Mouse (Mus musculus) hindbrain, embryonic 11.5 days (tissue): ENCODE measurements around the gene Prkacb. TPM values are rescaled to one million over a fixed set of nuclear protein-coding genes. Genes with fewer than 3 reads are reported as not detected.

ENCODE experiments used
- ATAC-seq: fragments of 200-750 bp; cut with Nextera tagmentation; 2 replicates; pipeline ENCODE4 v1.8.0; 2017; ENCODE audit warnings: mild to moderate bottlenecking, moderate TSS enrichment, moderate library complexity; ENCODE audit not compliant: low FRiP score
- DNase-seq: peaks from one replicate; pipeline ENCODE4 v3.0.0-alpha.2; 2015; ENCODE audit warnings: low spot score
- H3K27ac ChIP-seq: fragments of 300-500 bp; sonication (generic); 2 replicates; pipeline ENCODE4 v1.5.1; 2014; ENCODE audit warnings: mild to moderate bottlenecking, low read depth, low read length
- H3K27me3 ChIP-seq: fragments of 300-500 bp; sonication (generic); 2 replicates; pipeline ENCODE4 v1.6.1; 2014; ENCODE audit warnings: mild to moderate bottlenecking, low read length, moderate library complexity, mixed read lengths; ENCODE audit not compliant: control insufficient read depth, insufficient read depth
- H3K36me3 ChIP-seq: fragments of 300-500 bp; sonication (generic); 2 replicates; pipeline ENCODE4 v1.6.1; 2014; ENCODE audit warnings: mild to moderate bottlenecking, low read length, moderate library complexity, mixed read lengths; ENCODE audit not compliant: control insufficient read depth, insufficient read depth
- H3K4me1 ChIP-seq: fragments of 300-500 bp; sonication (generic); replicated peaks from 2 replicates; pipeline ENCODE4 v1.6.1; 2014; ENCODE audit warnings: low read length, mixed read lengths; ENCODE audit not compliant: control insufficient read depth, insufficient read depth
- H3K4me2 ChIP-seq: fragments of 300-500 bp; sonication (generic); replicated peaks from 2 replicates; pipeline ENCODE4 v1.6.1; 2014; ENCODE audit warnings: mild to moderate bottlenecking, low read depth, low read length
- H3K4me3 ChIP-seq: fragments of 300-500 bp; sonication (generic); 2 replicates; pipeline ENCODE4 v1.5.1; 2014; ENCODE audit warnings: low read depth, low read length
- H3K9ac ChIP-seq: fragments of 300-500 bp; sonication (generic); 2 replicates; pipeline ENCODE4 v1.6.1; 2014; ENCODE audit warnings: low read depth, low read length
- H3K9me3 ChIP-seq: fragments of 300-500 bp; sonication (generic); 2 replicates; pipeline ENCODE4 v1.6.1; 2016; ENCODE audit warnings: low read length; ENCODE audit not compliant: control insufficient read depth
- WGBS: fragments of 180-500 bp; shearing (Covaris S2); extraction: QIAGEN DNeasy Blood & Tissue Kit; methylation state at CpG from one replicate; pipeline ENCODE4 v1.1.7; 2014; 5-methylcytosine and 5-hydroxymethylcytosine counted together
- polyA plus RNA-seq: library from polyadenylated mRNA; unstranded; fragments of >200 nt; fragmentation: Nextera tagmentation; extraction: Ambion mirVana; gene quantifications from 2 replicates; pipeline ENCODE4 v1.2.1, GENCODE M21; 2014

Prkacb gene
- 64.8 and 70.8 TPM in 2 replicates for polyA plus RNA-seq

DNA sequence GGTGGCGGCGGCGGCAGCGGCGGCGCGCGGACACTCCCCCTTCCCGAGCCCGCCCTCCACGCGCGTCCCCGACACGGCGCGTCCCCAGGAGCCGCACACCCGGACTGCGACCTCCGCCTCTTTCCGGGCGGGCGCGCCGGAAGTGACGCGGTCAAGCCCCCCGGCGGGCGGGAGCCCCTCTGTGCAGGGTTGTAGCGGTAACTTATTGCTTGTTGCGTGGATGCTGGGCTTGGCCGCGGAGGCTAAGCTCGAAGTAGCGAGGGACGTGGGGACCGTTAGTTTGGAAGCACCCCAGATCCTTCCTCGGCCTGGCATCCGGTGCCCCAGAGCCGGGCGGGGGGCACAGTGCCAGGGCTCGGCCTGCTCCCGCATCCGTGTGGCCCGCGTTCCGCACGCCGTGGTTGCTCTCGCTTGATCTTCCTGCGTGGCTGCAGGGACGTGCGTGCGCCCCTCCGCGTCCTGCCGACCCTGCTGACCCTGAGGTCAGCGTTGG is at the start of gene Prkacb:
Gene Prkacb, minus strand, starts transcription at position 90 of the 493 bp plus-strand sequence.
- ATAC-seq (peak; percentile 99), DNase-seq (peak; percentile 92)
- no peaks in the 10 kb centered on the region for H3K4me1 ChIP-seq
- H3K9me3 ChIP-seq: no peaks in the 10 kb centered on the region
- H3K4me3 ChIP-seq: peak within 1 kb of the TSS; percentile 96
- H3K27ac ChIP-seq: peak within 1 kb of the TSS; percentile 87
- no peaks in the 10 kb centered on the region for H3K36me3 ChIP-seq
- H3K4me2 ChIP-seq: peak within 1 kb of the TSS; percentile 76
- no peaks in the 10 kb centered on the region for H3K27me3 ChIP-seq
- under 1% methylated on average over 47 of the region's 60 CpGs for WGBS
- peak within 1 kb of the TSS; percentile 96 for H3K9ac ChIP-seq

DNA sequence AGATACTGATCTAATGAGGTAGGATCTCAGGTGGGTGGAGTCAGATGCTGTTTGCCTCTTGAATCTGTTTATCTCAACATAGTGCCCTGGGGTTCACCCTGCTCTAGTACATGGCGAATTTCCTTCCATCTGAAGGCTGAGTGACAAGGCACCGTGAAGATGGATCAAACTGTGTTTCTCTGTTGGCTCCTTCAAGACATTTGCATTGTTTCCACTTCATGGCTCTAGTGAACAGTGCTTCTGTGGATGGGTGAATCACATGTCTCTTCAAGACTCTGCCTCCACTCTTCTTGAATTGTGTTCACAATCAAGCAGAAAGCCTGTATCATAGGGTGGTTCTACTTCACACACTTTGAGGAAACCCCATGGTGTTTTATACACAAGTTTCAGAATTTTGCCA is 47.5 kb upstream of the Prkacb start:
- 85% methylated on average over 2 of the region's 2 CpGs for WGBS
- H3K27ac ChIP-seq: no peak overlapping the region
- no peak overlapping the region for H3K9ac ChIP-seq
- no peak for ATAC-seq
- H3K4me3 ChIP-seq: no peak overlapping the region
- H3K9me3 ChIP-seq: no peaks in the 10 kb centered on the region
- no peaks in the 10 kb centered on the region for H3K36me3 ChIP-seq
- no peaks in the 10 kb centered on the region for H3K27me3 ChIP-seq
- no peak for DNase-seq
- H3K4me1 ChIP-seq: no peaks in the 10 kb centered on the region
- H3K4me2 ChIP-seq: no peak overlapping the region

DNA sequence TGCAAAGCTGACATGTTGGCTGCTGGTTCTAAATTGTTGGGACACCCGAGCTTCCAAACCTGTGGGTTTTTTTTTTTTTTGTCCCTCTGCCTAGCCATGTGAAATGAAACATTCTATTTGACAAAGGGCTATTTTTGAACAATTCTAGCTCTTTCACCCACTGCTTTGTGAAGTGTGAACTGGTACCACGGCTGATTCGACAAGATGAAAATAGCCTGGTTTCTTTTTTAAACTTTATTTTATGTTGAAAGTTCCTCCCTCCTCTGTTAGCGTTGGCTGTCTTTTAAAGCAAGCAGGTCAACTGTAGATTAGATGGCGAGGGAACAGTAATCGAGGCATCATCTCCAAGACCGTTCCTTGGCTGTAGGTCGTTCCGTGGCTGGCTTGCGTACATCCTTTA is 44.6 kb upstream of the Prkacb start:
- H3K4me1 ChIP-seq: no peaks in the 10 kb centered on the region
- no peak overlapping the region for H3K27ac ChIP-seq
- H3K9ac ChIP-seq: no peak overlapping the region
- DNase-seq (no peak), ATAC-seq (no peak)
- 79% methylated on average over 10 of the region's 10 CpGs for WGBS
- no peaks in the 10 kb centered on the region for H3K27me3 ChIP-seq
- no peaks in the 10 kb centered on the region for H3K36me3 ChIP-seq
- no peak overlapping the region for H3K4me2 ChIP-seq
- no peak overlapping the region for H3K4me3 ChIP-seq
- H3K9me3 ChIP-seq: no peaks in the 10 kb centered on the region

DNA sequence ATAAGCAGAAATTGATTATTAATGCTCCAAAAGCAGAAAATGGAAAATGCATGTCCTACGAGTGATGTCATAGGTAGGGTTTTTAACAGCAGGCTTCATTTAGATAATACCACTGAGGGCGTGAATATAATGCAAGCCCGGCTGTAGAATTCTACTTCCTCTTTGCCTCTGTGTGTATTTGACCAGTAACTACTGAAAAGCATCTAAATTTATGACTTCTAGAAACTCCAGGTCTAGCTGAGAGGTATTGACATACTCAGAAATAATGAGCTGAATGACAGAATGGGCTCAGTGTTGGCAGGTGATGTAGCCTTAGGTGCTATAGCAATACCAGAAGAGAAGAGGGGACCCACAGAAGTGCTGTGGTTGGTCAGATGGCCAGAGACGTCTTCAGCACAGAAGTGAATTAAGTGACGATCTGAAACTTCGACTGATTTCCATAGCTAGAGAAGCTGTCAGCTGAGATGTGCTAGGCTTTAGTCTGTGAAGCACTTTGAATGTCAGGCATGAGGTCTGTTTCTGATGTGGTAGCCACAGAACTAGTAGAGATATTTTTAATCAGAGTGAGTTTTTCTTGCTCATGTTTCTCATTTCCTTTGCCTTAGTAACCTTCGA is 41.8 kb upstream of the Prkacb start:
- no peaks in the 10 kb centered on the region for H3K9me3 ChIP-seq
- no peaks in the 10 kb centered on the region for H3K27me3 ChIP-seq
- H3K4me3 ChIP-seq: no peak overlapping the region
- 80% methylated on average over 7 of the region's 7 CpGs for WGBS
- H3K4me1 ChIP-seq: no peaks in the 10 kb centered on the region
- H3K9ac ChIP-seq: no peak overlapping the region
- no peak overlapping the region for H3K27ac ChIP-seq
- H3K36me3 ChIP-seq: no peaks in the 10 kb centered on the region
- DNase-seq: no peak
- no peak for ATAC-seq
- H3K4me2 ChIP-seq: no peak overlapping the region

DNA sequence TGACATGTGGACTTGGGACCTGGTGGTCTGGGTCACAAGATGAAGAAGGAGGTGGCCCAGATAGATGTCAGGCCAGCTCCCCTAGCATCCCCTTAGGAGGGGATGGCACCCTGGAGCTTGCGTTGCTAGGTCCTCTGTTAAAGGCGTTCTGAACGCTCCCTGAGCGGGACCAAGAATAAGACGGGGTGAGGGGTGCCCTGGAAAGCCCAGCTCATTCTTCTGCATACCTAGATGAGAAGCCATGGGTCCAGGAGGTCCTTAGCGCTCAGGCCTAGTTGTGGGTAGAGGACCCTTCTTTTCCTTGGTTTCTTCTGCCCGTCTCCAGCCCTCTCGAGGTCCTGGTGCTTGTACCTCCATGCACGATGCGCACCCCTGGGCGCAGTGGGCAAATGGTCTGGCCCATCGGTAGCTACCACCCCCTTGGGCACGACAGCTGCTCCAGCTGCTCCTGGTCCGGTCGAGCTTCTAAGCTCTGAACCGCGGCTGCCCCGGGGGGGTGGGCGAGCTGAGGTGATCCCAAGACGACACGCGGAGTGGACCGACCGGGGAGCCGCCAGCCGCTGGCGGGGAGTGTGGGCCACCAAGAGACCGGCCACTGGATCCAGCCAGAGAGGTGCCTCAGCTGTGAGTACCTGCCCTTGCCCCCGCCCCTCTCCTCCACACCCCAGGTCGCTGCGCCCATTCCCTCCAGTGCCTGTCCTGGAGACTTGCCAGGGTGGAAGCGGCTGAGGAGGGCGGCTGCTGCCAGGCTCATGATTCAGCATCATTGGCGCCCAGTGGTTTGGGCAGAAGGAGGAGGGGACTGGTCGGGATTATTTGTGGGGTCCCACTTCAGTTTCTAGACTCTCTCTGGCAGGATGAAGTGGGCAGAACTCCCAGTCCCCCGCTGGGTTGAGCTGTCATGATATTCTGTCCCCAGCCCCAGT is 39.4 kb upstream of the Prkacb start, which contains the start of gene Ttll7:
Gene Ttll7, plus strand, starts transcription at position 402 of the 926 bp plus-strand sequence.
- Histone ChIP-seq H3K4me3 (peak within 1 kb of the TSS; percentile 53), H3K9me3 (no peaks in the 10 kb centered on the region), H3K27ac (0 out of 2 replicates have a peak within 1 kb of the TSS, but pooled peaks have one; percentile 17), H3K9ac (peak within 1 kb of the TSS; percentile 62), H3K36me3 (no peaks in the 10 kb centered on the region), H3K4me2 (peak within 1 kb of the TSS; percentile 74), H3K4me1 (no peaks in the 10 kb centered on the region), H3K27me3 (no peaks in the 10 kb centered on the region)
- peak; percentile 90 for DNase-seq
- under 1% methylated on average over 36 of the region's 36 CpGs for WGBS
- ATAC-seq: peak; percentile 98

DNA sequence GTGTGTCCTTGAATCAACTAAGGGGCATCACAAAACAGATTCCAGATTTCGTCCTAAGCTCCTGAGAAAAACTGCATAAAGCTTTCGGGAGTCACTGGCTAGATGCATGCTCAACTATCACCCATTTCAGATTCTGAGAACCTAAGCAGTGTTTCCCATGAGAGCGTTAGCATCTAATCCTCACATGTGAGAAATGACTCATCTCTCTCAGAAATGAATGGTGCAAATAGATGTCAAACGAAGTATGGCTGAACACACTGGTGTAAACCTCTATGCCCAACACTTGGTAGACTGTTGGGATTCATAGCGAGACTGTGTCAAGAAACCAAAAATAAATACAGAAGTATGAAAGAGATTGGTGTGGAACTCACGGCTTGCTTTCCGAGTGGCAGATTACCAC is 36.6 kb upstream of the Prkacb start:
- 91% methylated on average over 7 of the region's 7 CpGs for WGBS
- DNase-seq (no peak), ATAC-seq (no peak)
- H3K9me3 ChIP-seq: no peaks in the 10 kb centered on the region
- H3K27me3 ChIP-seq: no peaks in the 10 kb centered on the region
- no peaks in the 10 kb centered on the region for H3K4me1 ChIP-seq
- H3K27ac ChIP-seq: no peak overlapping the region
- no peak overlapping the region for H3K9ac ChIP-seq
- no peaks in the 10 kb centered on the region for H3K36me3 ChIP-seq
- no peak overlapping the region for H3K4me2 ChIP-seq
- no peak overlapping the region for H3K4me3 ChIP-seq

DNA sequence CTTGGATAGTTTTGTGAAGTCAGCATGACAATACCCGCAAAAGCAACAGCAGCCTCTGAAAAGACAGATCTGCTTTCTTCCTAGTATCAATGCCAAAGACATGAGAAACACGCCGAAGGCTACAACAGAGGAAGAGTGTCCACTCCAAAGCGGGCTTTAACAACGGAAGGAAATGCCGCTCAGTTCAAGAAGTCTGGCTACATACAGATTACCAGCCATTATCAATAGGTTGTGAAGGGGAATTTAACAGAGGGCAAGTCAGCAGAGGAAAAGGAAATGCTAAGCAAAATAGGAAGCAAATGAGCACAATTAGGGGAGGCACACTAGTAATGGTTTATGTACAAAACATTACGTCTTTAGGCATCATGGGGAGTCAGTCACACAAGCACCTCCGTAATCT is 35.3 kb upstream of the Prkacb start:
- Histone ChIP-seq H3K4me2 (no peak overlapping the region), H3K27me3 (no peaks in the 10 kb centered on the region), H3K9ac (no peak overlapping the region), H3K4me3 (no peak overlapping the region), H3K27ac (no peak overlapping the region), H3K9me3 (no peaks in the 10 kb centered on the region), H3K36me3 (no peaks in the 10 kb centered on the region), H3K4me1 (no peaks in the 10 kb centered on the region)
- DNase-seq: no peak
- 91% methylated on average over 8 of the region's 8 CpGs for WGBS
- no peak for ATAC-seq

DNA sequence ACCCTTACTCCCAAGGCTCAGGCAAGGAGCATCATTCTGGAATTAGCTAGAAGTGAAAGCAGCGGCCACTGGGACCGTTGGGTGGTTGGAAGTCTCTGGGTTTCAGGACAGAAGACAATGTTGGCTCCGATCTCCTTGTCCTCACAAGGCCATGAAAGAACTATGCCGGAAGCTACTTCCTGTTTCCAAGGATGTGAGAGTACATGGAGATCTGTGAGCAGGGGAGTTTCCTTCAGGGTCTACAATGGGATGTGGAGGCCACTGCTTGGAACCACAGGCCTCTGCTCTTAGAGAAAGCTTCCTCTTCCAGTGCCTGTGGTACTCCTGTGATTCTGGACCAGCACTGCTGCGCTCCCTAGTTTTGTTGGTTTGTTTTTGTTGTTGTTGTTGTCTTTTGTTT is 33.4 kb upstream of the Prkacb start:
- DNase-seq (no peak), ATAC-seq (no peak)
- H3K36me3 ChIP-seq: no peaks in the 10 kb centered on the region
- H3K9ac ChIP-seq: no peak overlapping the region
- H3K9me3 ChIP-seq: no peaks in the 10 kb centered on the region
- H3K4me2 ChIP-seq: no peak overlapping the region
- WGBS: 92% methylated on average over 5 of the region's 5 CpGs
- H3K27ac ChIP-seq: no peak overlapping the region
- no peak overlapping the region for H3K4me3 ChIP-seq
- H3K27me3 ChIP-seq: no peaks in the 10 kb centered on the region
- H3K4me1 ChIP-seq: no peaks in the 10 kb centered on the region
